8 mouse cellular contexts compared by ENCODE assay signal in genomic region chr11:29246883-29247650, GRCm38 (mm10). TPM values are rescaled to one million over a fixed set of nuclear protein-coding genes. Genes with fewer than 3 reads are reported as not detected.
DNase-seq lines count a peak whose midpoint lies in the region; ATAC-seq and TF ChIP-seq lines count a peak whose summit lies in the region.

Gene Cfap36 (minus strand): TSS chr11:29247409.

- H3K9ac ChIP-seq in embryonic facial prominence, embryonic 14.5 days (ENCODE audit: low read depth, low read length), result peak within 1 kb of the TSS; percentile 67
- peak within 1 kb of the TSS; percentile 68 for H3K9ac ChIP-seq in heart, adult 2 months (ENCODE audit: low read depth, low read length)
- peak within 1 kb of the TSS; percentile 74 for H3K9ac ChIP-seq in limb, embryonic 13.5 days
- H3K9ac ChIP-seq in midbrain, embryonic 16.5 days (ENCODE audit: low read depth, low read length), result peak within 1 kb of the TSS; percentile 55

- H3K4me1 ChIP-seq in embryonic facial prominence, embryonic 14.5 days (ENCODE audit: control insufficient read depth, insufficient read depth, low read length), result peaks cover 13% of the 10 kb centered on the region
- H3K4me1 ChIP-seq in heart, adult 2 months (ENCODE audit: control insufficient read depth, insufficient read depth, low read length), result peaks cover 2% of the 10 kb centered on the region
- H3K4me1 ChIP-seq in limb, embryonic 13.5 days, result peaks cover 14% of the 10 kb centered on the region
- H3K4me1 ChIP-seq in midbrain, embryonic 16.5 days (ENCODE audit: control insufficient read depth, insufficient read depth, low read length), result peaks cover 21% of the 10 kb centered on the region

- H3K27me3 ChIP-seq in embryonic facial prominence, embryonic 14.5 days (replicated peaks; ENCODE audit: control insufficient read depth, insufficient read depth, low read length), result no peaks in the 10 kb centered on the region
- no peaks in the 10 kb centered on the region for H3K27me3 ChIP-seq in heart, adult 2 months (ENCODE audit: control insufficient read depth, insufficient read depth, low read length)
- no peaks in the 10 kb centered on the region for H3K27me3 ChIP-seq in limb, embryonic 13.5 days
- H3K27me3 ChIP-seq in midbrain, embryonic 16.5 days (ENCODE audit: control insufficient read depth, insufficient read depth, low read depth, low read length), result no peaks in the 10 kb centered on the region

- no peaks in the 10 kb centered on the region for H3K9me3 ChIP-seq in embryonic facial prominence, embryonic 14.5 days (ENCODE audit: control insufficient read depth, low read length)
- 0 out of 2 replicates have a peak, but pooled peaks cover 3% of the 10 kb centered on the region for H3K9me3 ChIP-seq in limb, embryonic 13.5 days
- H3K9me3 ChIP-seq in midbrain, embryonic 16.5 days (replicated peaks; ENCODE audit: control insufficient read depth, low read length, poor library complexity, severe bottlenecking), result no peaks in the 10 kb centered on the region

- TF ChIP-seq POLR2A in heart, adult 2 months (IDR thresholded peaks at IDR 0.05; ENCODE audit: insufficient read depth, low read depth, low read length), result no peak

- no peak for TF ChIP-seq EP300 in heart, adult 2 months (IDR thresholded peaks at IDR 0.05; ENCODE audit: insufficient read depth, low read depth, low read length)

- no peak for TF ChIP-seq CTCF in heart, adult 2 months (IDR thresholded peaks at IDR 0.05)

- no peaks in the 10 kb centered on the region for H3K79me2 ChIP-seq in heart, adult 2 months (replicated peaks; ENCODE audit: control insufficient read depth, insufficient read depth, low read length)

- intact Hi-C loops in heart, adult 2 months (cut with DNase I), result loop anchor here (5.0 kb wide), 1 partner anchor 125 kb away; the partner anchor contains the start of gene Ccdc88a

- H3K4me2 ChIP-seq in embryonic facial prominence, embryonic 14.5 days (ENCODE audit: low read depth, low read length), result peak within 1 kb of the TSS; percentile 68
- peak within 1 kb of the TSS; percentile 83 for H3K4me2 ChIP-seq in limb, embryonic 13.5 days (replicated peaks)
- H3K4me2 ChIP-seq in midbrain, embryonic 16.5 days (ENCODE audit: low read length), result peak within 1 kb of the TSS; percentile 83

- H3K27ac ChIP-seq in embryonic facial prominence, embryonic 14.5 days (replicated peaks; ENCODE audit: low read depth, low read length), result peak within 1 kb of the TSS; percentile 53; the same call in 1 of the 2 replicates
- peak within 1 kb of the TSS; percentile 66 for H3K27ac ChIP-seq in heart, adult 2 months
- peak within 1 kb of the TSS; percentile 56; the same call in 1 of the 2 replicates for H3K27ac ChIP-seq in limb, embryonic 13.5 days
- H3K27ac ChIP-seq in midbrain, embryonic 16.5 days (ENCODE audit: low read length), result peak within 1 kb of the TSS; percentile 82

- peak; percentile 98 for DNase-seq in 3T3-L1 (ENCODE audit: low read depth, low spot score)
- peak; percentile 58 to 77 for DNase-seq in adrenal gland, postnatal 4 days (ENCODE audit: low spot score in 2 of 2)
- DNase-seq in embryonic facial prominence, embryonic 14.5 days (ENCODE audit: low spot score), result peak; percentile 99
- peak; percentile 86 to 92 for DNase-seq in heart, adult 2 months
- DNase-seq in kidney, adult 8-10 months, result peak; percentile 92 to 95
- DNase-seq in spleen, postnatal 10 days (ENCODE audit: low spot score in 2 of 2), result peak; percentile 80 to 90

- peak; percentile 100 for ATAC-seq in embryonic facial prominence, embryonic 14.5 days (ENCODE audit: low read depth)
- ATAC-seq in limb, embryonic 13.5 days (ENCODE audit: low FRiP score, low read depth), result peak; percentile 100
- ATAC-seq in midbrain, embryonic 16.5 days, result peak; percentile 100

- H3K36me3 ChIP-seq in embryonic facial prominence, embryonic 14.5 days (ENCODE audit: control insufficient read depth, insufficient read depth, low read length), result peaks cover 18% of the 10 kb centered on the region
- H3K36me3 ChIP-seq in heart, adult 2 months (ENCODE audit: control insufficient read depth, insufficient read depth, low read length), result no peaks in the 10 kb centered on the region; the same call in 1 of the 2 replicates
- H3K36me3 ChIP-seq in limb, embryonic 13.5 days, result peaks cover 12% of the 10 kb centered on the region
- H3K36me3 ChIP-seq in midbrain, embryonic 16.5 days (ENCODE audit: control insufficient read depth, insufficient read depth, low read length), result peaks cover 4% of the 10 kb centered on the region; the same call in 1 of the 2 replicates

- peak within 1 kb of the TSS; percentile 69 for H3K4me3 ChIP-seq in embryonic facial prominence, embryonic 14.5 days (ENCODE audit: low read depth, low read length)
- H3K4me3 ChIP-seq in heart, adult 2 months, result peak within 1 kb of the TSS; percentile 90
- peak within 1 kb of the TSS; percentile 80 for H3K4me3 ChIP-seq in limb, embryonic 13.5 days
- peak within 1 kb of the TSS; percentile 52 for H3K4me3 ChIP-seq in midbrain, embryonic 16.5 days (ENCODE audit: low read depth, low read length)

- under 1% methylated on average over 53 of the region's 53 CpGs for WGBS in embryonic facial prominence, embryonic 14.5 days
- under 1% methylated on average over 53 of the region's 53 CpGs for WGBS in heart, adult 2 months
- under 1% methylated on average over 53 of the region's 53 CpGs for WGBS in limb, embryonic 13.5 days
- WGBS in midbrain, embryonic 16.5 days, result under 1% methylated on average over 53 of the region's 53 CpGs

RNA-seq across cellular contexts. Expression of gene Cfap36, which starts in this region (rescaled TPM):
- 10 to 100 TPM; 57.3 to 61.1 TPM for total RNA-seq in adrenal gland, postnatal 4 days (2021)
- polyA plus RNA-seq in embryonic facial prominence, embryonic 14.5 days (2014; fragmentation: Nextera tagmentation; extraction: Ambion mirVana), result 54.9 and 55.3 TPM in 2 replicates
- 10 to 100 TPM; 15.6 to 15.8 TPM for total RNA-seq in heart, adult 2 months (2021)
- 2.8 and 3.5 TPM in 2 replicates for polyA plus RNA-seq in heart, adult 2 months (2012; rRNA removed)
- 62.7 and 65.7 TPM in 2 replicates for polyA plus RNA-seq in limb, embryonic 13.5 days (2015; fragmentation: Nextera tagmentation; extraction: Ambion mirVana)
- 127 and 132 TPM in 2 replicates for polyA plus RNA-seq in midbrain, embryonic 16.5 days (2015; fragmentation: Nextera tagmentation; extraction: Ambion mirVana)

Comparison
In these comparisons a context has a peak if more than half of its experiments do, and no peak if none do; other contexts are left out.
1. Peak in every context shown above with its lines: DNase-seq, ATAC-seq, H3K4me3 ChIP-seq and H3K27ac ChIP-seq.
2. RNA of gene Cfap36 (polyA plus RNA-seq): 127 to 132 TPM in midbrain, embryonic 16.5 days, 62.7 to 65.7 TPM in limb, embryonic 13.5 days and 54.9 to 55.3 TPM in embryonic facial prominence, embryonic 14.5 days; 2.8 to 3.5 TPM in heart, adult 2 months; every median in the first group is over 10 times any median in the second.